Mouse (Mus musculus): ENCODE data around the gene Rin3.

Rin3 gene

GRCm38 (mm10) chr12:102369488-102370235 lies 86.8 kb downstream of the Rin3 start:
- DNase-seq (ENCODE audit: low read depth, low spot score): no peak

DNA sequence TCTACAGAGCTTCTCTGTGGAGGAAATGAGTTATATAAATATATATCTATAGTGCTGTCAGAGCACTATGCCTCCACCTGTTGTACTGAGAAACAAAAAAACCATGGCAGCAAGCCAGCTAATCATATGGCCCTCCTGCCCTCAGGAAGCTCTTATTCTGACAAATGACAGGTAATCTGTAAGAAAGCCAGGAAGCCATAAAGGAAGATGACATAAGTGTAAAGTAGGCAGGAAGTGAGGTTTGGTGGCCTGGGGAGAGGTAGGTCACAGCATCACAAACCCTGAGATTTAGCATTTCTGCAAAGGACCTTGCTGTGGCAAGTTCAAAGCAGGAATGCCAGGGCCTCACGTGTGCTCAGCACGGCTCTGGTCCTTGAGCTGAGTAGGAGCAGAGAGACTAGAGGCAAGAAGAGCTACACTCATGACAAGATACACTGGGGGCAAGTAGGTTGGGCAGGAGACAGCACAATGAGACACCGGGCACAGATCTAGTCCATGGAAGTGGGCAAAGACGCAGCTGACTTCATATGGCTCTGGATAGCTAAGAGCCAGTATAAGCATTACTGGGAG lies 88.2 kb downstream of the Rin3 start:
- DNase-seq (ENCODE audit: low read depth, low spot score): no peak

DNA sequence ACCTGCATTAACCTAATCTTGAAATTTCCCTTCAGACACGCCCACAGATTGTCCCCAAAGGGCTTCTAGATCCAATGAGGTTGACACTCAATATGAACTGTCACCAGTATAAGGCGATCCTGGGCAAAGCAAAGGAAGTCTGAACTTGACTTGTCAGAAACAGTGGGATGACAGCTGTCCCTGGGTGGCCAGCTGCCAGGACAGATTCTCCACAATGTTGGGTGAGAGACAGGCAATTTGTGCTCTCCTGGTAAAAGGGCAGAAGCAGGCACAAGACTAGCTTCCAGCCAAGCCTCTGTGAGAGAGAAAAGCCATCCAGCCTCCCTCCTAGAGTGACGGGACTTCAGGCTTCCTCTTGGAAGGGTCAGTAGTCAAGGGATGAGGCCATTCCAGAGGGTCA lies 89.5 kb downstream of the Rin3 start:
- DNase-seq (ENCODE audit: low read depth, low spot score): no peak

DNA sequence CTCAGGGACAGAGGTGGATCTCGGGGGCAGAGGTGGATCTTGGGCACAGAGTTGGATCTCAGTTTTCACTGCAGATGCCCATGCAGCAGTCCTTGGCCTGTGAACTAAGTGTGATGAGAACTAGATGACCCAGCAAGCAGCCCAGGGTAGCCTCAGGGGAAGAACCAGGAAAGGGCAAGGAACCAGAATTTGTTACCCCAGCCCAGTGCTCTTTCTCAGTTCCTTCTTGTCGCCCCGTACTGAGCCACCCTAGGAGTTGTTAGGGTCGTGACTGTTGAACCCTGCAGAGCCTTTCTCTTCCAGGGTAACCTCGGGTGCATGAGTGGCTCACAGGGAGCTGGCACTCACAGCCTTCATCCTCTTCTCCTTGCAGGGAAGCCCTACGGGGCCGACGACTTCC lies 99.3 kb downstream of the Rin3 start:
- no peak for DNase-seq (ENCODE audit: low read depth, low spot score)

GRCm38 (mm10) chr12:102383288-102383687 lies 100.4 kb downstream of the Rin3 start:
- no peak for DNase-seq (ENCODE audit: low read depth, low spot score)

- peak; percentile 8 for DNase-seq (ENCODE audit: low read depth, low spot score)
Measured at GRCm38 (mm10) chr12:102384819-102385218, 102.0 kb downstream of the Rin3 start.

DNA sequence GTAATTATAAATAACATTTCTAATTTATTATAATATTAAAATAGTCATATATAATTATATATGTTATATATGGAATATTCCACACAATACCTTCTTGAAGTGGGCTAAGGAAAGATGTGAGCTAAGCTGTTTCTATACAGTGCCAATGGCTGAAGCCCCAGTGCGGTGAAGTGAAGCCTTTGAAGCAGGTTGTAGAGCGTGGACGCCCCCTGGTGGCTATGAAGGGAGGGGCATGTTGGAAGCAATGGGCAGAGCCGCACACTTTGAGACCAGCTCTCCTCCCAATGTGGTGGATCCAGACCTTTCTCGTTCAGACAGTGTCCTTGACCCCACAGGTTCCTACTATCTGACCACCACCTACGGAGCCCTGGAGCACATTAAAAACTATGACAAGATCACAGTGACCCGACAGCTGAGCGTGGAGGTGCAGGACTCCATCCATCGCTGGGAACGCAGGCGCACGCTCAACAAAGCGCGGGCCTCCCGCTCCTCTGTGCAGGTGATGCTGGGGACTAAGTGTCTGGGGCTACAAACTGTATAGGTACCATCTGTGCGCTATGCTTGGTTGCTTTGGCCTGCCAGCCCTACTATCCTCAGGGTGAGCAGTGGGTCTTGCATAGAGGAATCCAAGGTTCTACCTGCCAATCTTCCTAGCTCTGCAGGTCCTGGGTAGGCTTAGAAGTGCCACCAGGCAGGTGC lies 104.5 kb downstream of the Rin3 start:
- peak; percentile 76 for DNase-seq (ENCODE audit: low read depth, low spot score)

- DNase-seq (ENCODE audit: low read depth, low spot score): no peak
Measured at GRCm38 (mm10) chr12:102390042-102390441, 107.2 kb downstream of the Rin3 start.

GRCm38 (mm10) chr12:102391109-102391508 lies 108.3 kb downstream of the Rin3 start:
- no peak for DNase-seq (ENCODE audit: low read depth, low spot score)

DNA sequence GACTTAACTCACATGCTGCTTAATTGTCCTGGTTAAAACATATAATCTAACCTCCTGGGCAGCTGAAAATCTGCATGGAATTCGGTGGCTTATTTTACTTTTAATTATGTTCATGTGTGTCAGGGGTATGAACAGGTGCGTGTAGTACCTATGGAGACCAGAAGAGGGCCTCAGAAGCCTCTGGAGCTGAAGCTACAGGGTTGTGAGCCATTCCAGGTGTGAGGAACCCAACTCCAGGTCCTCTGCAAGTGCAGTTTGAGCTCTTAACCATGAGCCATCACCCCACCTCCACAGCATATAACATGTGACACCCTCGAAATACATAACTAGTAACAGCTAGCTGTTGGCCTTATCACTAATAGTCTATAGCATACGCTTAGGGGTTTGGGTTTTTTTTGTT lies 109.1 kb downstream of the Rin3 start:
- peak; percentile 16 for DNase-seq (ENCODE audit: low read depth, low spot score)

DNA sequence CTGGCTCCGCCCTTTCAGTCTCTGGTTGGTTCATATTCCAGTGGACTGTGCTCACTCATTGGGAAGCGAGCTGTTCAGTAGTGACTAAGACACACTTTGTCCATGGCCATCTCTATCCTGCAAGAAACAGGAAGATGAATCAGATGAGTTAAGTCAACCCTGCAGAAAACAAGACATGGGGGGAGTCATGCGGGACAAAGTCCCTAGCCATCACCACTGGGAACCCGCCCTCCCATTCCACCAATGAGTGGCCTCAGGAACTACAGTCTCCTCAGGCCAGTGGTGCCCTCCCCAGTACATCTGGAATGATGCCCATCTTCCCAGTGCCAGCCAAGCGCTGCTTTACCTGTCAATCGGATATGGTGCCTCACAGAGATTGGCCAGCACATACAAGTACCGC lies 111.6 kb downstream of the Rin3 start:
- no peak for DNase-seq (ENCODE audit: low read depth, low spot score)

DNA sequence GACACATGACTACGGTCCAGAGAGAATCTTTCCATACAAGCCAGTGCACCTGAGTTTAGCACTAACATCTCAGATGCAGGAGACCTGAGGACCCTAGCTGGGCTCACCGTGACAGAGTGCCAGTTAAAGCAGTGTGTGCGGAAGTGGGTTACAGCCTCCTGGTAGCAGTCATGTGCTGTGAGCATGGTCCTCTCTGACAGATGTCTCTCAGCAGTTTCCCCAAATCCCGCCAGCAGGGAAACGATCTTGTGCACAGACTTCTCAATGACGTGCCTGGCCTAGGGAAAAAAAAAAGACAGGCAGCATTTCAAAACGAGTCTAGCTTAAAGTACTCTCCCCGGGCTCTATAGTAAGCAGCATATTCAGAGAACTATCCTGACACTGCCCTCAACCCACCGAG lies 112.7 kb downstream of the Rin3 start:
- DNase-seq (ENCODE audit: low read depth, low spot score): no peak

- DNase-seq (ENCODE audit: low read depth, low spot score): no peak
Measured at GRCm38 (mm10) chr12:102395998-102396991, 113.4 kb downstream of the Rin3 start.

DNA sequence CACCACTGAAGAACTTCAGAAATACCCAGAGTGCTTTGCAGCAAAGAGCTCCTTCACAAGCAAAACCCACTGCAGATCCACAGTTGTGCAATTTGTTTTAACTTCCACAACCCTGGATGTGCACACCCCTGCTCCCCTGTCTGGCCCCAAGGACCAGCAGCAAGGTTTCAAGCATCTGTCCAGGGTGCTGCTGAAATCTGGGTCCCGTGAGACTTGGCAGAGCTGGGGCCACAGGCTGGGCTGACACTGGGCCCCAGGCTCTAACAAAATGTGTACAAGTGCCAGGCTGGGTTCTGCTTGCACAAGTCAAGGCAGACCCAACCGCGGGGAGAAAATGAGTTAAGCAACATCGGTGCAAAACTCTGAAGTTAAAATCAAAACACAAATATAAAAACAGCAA lies 115.7 kb downstream of the Rin3 start:
- no peak for DNase-seq (ENCODE audit: low read depth, low spot score)

DNA sequence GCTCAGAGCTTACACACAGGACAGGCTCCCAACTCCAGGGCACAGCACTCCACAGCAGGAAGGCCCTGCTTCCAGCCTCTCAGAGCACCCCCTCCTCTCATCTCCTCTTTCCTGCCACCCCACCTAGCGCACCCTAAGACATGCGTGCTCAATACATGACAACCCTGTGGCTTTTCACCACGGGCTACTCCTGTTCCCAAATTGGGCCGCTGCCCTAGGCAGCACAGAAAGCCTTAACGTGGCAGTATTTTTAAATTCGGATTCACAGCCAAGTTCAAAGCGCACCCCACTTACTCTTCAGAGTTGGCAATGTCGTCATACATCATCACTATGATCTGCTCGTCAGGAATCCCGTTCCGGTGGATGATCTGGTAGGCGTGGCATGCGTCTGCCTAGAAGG lies 130.3 kb downstream of the Rin3 start:
- DNase-seq (ENCODE audit: low read depth, low spot score): no peak

- no peak for DNase-seq (ENCODE audit: low read depth, low spot score)
Measured at GRCm38 (mm10) chr12:102414686-102415085, 131.8 kb downstream of the Rin3 start.

DNA sequence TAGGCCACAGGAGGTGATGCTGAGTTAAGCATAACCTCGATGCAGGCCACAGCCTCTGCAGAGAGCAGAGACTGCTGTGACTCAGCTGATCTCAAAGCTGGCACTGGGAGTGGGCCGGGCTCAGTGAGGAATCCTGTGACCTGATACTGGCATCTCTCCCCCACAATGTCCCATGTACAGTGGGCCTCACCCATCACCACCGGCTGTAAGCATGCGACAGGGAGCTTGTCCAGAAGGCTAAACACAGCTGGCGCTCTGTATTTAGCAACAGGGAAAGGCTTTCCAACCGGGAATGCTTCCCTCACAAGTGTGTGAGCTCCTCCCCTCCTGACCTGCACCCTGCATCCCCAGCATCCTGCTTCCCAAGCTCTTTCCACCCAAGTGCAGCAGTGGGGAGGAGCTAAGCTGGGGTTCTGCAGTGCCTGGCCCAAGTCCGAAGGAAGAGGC lies 133.6 kb downstream of the Rin3 start:
- DNase-seq (ENCODE audit: low read depth, low spot score): no peak

DNA sequence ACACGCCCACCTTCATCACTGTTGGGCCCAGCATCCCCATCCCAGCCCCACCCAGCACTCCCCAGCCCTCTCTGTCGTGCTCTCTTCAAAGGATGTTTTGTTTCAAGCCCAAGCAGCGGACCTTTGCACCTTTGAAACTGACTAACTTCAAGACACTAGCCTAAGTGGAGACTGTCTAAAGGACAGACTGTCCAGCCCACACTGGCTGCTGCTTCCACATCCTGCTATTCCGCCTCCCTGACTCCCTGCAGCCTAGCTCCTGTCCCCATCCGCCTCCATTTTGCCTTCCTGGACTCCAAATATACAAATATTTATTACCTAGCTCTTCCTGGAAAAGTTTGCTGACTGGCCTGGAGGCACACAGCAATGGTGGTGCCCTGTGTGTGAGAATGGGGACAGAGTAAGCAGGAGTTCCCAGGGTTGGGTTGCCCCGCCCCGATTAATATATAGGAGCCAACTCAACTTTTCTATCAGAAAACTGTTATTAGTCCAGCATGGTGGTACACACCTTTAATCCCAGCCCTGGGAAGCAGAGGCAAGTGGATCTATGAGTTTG lies 134.2 kb downstream of the Rin3 start:
- no peak for DNase-seq (ENCODE audit: low read depth, low spot score)

DNA sequence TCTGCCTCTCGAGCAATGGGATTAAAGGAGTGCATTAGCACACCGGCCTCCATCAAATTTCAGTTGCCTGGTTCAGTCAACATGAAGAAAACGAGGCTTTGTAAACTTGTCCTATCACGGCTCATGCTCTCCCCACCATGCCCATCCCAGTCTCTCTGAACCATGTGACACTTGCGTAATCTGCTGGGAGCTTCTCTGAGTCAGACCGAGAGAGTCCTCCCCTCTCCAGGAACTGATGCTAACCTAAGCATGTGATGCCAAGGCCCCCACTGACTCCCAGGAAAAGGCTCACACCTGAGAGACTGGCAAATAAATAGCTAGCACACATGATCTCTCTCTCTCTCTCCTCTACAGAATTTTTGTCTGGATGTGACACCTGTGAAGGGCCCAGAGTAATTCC lies 134.9 kb downstream of the Rin3 start:
- DNase-seq (ENCODE audit: low read depth, low spot score): no peak

DNA sequence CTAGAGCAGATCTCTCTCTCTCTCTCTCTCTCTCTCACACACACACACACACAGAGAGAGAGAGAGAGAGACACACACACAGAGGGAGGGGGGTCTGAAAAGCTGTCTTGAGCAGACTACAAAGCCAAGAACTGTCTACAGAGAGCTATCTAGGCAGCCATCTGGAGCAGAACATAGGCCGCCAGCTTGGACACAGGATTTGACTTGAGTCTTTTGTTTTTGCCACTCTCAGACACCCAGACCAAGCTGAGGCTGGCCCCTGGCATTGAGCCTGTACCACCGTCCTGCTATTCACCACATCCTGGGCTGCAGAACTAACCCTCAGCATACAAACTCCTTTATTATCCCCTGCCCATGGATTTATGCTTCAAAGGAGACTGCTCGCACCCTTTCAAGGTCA lies 136.7 kb downstream of the Rin3 start:
- no peak for DNase-seq (ENCODE audit: low read depth, low spot score)

DNA sequence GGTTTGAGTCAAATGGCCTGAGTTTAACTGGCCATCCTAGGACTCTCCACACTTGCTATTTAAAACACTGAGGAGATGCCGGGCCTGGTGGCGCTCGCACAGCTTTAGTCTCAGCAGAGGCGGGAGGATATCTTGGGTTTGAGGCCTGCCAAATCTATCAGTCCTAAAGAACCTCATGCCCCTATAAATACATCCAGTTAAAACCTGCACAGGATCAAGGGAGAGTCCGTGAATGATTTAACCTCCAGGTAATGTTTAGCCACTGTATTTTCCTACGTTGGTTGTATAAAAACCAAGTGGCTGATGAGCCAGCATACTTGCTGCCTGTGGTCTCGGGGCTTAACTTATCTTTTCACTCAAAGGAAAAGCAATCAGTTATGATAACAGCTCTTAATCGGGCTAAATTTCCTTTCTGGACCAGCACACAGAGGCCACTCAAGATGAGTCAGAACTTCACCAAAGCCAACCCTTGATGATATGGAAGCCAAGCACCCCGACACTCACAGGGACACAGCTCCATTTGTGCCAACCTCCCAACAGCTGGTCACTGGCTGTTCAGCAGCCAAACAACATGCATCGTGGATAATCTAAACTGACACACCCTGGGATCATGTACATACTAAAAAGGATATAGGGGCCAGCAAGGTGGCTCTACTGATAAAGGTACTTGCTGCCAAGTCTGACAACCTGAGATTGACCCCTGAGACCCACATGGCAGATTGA lies 137.5 kb downstream of the Rin3 start:
- DNase-seq (ENCODE audit: low read depth, low spot score): no peak
